Mouse (Mus musculus) 3T3-L1 (cell line): ENCODE data around the gene Scml4.

ENCODE experiments used
- DNase-seq: peaks from one replicate; pipeline ENCODE4 v3.0.0-alpha.2; 2015; ENCODE audit warnings: low read depth, low spot score

Gene Scml4

GRCm38 (mm10) chr10:42950252-42950751 is 90.1 kb downstream of the Scml4 start:
- DNase-seq = no peak

DNA sequence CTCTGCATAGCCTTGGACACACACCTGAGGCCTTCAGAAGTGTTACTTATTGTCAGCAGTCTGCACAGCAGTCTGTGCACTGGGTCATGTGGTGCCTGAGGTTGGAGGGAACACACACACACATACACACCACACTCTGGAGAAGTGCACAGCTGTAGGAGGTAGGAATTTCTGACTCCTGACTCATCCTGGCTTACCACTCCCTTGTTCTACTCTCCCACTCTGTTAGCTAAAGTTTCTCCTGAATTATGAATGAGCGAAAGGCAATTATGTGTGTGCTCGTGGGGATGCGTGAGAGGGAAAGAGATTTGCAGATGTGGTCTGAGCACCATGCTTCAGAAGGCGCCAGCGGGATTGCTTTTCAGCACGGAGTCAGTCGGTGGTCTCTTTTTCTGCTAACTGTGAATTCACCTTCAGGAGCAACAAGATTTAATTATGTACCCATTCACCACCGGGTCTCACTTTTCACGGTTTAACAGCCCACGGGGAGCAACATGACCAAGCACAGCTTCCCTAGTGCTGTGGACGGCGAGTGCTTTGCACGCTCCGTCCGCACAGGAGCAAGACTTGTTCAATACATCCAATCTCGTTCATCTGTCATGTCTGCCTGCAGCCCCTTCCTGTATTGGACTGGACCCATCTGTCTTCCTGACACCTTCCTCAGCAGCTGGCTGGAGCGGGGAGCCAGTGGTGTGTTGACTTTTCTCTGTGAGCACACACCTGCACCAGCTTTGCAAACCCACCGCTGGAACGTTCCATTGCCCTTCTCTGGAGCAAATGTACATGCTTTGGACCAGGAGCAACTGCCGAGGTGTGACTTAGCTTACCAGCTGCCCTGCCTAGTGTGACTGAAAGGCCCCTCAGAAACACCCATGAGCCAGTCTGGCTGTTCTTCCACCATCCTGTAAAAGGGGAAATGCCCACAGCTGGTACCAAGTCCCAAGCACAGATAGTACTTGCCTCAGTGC is 91.2 kb downstream of the Scml4 start:
- peak; percentile 79 for DNase-seq

GRCm38 (mm10) chr10:42952046-42952420 is 91.9 kb downstream of the Scml4 start:
- DNase-seq = no peak

- DNase-seq = no peak
These were observed 93.4 kb downstream of the Scml4 start for GRCm38 (mm10) chr10:42953601-42954000.

- no peak for DNase-seq
These were observed 95.0 kb downstream of the Scml4 start for GRCm38 (mm10) chr10:42955205-42955604.

- peak; percentile 79 for DNase-seq
These were observed 97.9 kb downstream of the Scml4 start for GRCm38 (mm10) chr10:42957881-42958651.

DNA sequence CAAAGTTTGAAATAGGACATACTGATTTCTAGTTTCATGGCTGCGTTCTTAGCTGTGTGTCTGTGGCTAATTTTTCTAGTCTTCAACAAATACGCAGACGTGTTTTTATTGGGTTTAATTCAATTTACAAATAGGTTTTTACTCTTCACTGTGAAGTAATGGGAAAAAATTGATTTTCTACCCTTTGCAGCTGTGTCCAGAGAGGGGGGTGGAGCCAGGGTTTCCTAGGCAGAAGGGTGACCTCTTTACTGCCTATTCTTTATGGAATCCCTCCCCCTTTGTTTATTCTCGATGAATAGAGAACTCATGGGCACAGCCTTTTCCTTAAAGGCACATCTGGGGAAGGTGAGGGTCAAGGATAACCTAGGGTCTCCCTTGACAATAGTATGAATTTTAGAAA is 98.5 kb downstream of the Scml4 start:
- DNase-seq = no peak

DNA sequence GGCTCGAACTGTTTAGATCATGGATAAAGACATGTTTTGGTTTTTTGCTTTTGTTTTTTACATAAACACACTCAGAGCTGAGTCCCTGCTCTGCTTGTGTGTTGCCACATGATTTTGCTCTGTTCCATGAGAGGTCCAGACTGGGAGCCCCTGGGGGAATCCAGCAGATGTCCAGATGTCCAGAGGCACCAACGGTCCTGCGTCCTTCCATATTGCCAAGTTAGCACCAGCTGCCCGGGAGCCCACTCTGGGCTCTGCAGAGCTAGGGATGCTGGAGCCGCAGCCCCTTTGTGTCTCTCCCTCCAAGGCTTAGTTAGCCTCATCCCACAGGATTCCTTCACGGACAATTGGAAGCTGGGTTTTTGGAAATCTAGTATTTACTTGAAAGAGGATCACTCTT is 101.6 kb downstream of the Scml4 start:
- DNase-seq = no peak

- DNase-seq = no peak
These were observed 102.0 kb downstream of the Scml4 start for GRCm38 (mm10) chr10:42962181-42962601.

GRCm38 (mm10) chr10:42962655-42963054 is 102.5 kb downstream of the Scml4 start:
- no peak for DNase-seq

GRCm38 (mm10) chr10:42963061-42963460 is 102.9 kb downstream of the Scml4 start:
- DNase-seq = no peak

DNA sequence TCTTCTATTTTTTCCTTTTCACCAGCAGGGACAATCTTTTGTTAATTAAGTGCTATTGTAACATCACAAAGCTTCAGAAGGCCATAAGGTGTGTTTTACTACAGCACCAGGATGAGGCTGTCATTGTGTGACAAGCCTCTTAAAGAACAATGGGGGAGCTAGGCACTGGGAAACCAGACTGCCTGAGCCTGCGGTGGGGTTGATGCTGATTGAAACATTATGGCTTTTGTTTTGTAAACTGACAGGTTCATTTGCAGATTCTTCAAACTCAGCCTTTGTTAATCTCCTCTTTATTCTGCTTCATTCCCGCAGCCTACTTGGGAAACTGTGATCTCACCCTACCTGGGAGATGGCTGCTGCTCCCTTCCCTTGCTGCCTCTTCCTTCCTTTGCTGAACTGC is 108.2 kb downstream of the Scml4 start:
- DNase-seq = no peak

DNA sequence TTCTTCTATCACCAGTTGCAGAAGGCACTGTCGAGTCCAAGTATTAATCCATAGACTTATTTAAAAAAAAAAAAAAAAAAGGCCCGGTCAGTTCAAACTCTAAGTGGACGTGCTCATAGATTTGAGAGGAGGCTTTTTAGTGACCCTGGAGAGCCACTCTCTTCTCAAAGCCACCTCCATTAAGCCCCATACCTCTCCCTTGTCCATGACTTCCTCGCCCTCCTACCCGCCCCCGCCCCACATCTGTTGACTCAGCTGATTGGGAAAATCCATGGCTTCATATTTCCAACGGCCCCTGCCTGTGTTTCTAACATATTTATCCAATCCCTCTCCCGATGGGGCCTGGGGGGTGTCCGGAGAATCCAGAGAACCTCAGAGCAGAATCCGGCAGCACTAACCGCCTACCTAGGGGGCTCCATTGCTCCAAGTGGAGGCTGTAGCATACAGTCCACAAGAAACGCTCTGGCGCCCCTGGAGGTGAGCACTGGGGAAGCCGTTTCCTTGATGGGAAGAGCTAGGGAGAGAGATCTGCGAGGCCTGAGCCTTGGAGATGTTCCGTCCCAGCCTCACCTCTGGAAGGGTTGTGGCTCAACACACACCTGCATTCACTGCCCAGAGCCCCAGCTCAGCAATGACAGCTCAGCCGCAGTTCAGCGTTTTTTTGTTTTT is 112.5 kb downstream of the Scml4 start:
- DNase-seq = peak; percentile 39

GRCm38 (mm10) chr10:42973537-42973936 is 113.4 kb downstream of the Scml4 start:
- DNase-seq = no peak

- no peak for DNase-seq
These were observed 116.4 kb downstream of the Scml4 start for GRCm38 (mm10) chr10:42976577-42976976.

- no peak for DNase-seq
These were observed 118.2 kb downstream of the Scml4 start for GRCm38 (mm10) chr10:42978346-42978745.

DNA sequence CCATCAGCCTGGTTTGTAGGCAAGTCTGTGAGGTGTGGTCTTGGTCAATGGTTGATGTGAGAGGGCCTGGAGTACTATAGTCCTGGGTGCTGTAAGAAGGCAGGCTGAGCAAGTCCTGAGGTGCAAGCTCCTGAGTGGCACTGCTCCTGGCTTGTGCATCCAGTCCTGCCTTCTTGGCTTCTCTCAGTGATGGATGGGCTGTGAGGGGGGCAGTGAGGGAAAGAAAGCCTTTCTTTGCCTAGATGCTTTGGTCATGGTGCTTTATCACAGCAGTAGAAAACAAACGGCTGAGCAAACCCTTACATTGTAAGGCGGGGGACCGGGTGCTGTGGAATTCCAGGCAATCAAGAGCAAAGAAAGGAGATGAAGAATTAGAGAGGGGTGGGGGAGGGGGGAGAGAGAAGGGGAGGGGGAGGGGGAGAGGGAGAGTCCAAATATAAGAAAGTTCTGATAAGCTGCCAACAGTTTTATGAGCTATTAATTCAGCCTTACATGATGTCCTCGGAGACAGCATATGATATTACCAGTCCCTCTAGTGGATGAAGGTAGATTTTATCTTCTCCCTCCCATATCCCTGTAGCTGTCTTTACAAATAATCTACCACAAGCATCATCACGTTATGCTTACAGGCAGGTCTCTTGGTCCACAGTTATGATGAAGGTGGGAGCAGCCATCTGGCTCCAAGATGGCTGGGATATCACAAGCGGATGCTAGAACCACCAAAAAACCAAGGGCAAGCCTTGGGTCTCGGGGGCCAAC is 121.0 kb downstream of the Scml4 start:
- DNase-seq = no peak

DNA sequence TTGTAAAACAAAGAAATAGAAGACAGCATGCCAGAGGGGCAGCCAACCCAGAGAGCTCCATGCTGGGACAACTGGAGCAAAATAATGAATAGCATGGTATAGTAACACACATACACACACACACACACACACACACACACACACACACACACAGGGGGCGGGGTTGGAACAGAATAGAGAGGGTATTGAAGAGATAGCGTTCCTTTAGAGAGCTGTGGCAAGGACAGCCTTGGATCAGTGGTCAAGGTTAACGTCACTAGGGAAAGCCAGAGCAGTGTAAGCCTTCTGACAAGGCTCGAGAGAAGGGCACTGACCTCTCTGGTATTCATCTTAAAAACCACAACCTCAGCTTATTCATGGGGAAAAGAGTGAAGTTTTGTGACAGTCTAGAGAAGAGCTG is 124.7 kb downstream of the Scml4 start:
- no peak for DNase-seq

DNA sequence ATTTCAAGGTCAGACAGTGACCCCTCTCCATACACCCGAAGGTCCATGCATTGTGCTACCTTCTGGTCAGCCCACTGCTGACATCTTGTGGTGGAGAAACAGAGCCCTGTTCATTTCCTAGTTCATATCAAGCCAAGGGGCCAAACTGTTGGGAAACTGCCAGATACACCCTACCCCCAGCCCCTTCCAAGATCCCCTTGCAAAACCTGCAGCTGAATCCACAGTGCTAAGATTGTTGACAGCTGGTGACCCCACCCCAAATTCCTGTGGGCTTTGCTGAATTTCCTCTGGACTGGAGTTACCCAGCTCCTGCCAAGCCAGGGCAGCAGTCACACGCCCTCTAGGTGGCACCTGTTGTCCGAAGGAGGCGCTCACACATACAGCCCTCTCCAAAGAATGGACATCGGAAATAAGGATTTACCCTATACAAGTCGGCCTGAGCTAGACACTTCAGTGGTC is 127.5 kb downstream of the Scml4 start:
- DNase-seq = peak; percentile 46

DNA sequence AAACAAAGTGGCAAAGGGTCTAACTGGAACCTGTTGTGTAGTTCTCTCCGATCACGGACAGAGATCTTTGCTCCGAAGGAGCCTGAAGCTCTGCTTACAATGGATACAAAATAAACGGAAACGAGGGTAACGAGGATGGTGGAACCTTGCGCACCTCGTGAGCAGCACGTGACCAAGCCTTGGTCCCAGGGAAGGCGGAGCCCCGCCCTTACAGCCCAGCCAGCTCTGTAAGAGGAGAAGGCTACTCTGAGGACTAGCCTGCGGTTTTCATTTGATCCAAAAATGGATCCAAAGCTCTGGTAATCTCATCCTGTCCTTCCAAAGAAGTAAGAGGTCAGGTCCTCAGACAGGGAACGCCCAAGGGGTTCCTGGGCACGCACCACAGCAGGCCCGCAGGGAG is 128.5 kb downstream of the Scml4 start:
- DNase-seq = no peak

DNA sequence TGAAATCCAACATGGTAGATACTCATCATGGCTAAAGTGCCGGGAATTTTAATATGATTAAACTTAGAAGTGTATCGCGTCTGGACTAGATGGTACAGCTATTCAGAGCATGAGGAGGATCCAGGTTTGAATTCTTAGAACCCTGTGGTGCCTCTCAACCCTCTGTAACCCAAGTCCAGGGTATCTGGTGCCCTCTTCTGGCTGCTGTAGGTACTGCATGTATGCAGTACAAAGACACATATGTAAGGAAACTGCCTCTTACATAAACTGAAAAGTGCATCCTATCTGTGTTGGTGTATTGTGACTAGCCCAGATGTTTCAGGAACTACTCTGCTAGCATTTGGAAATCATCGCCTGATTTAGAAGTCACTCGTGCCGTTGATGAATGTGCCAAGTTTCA is 129.7 kb downstream of the Scml4 start:
- peak; percentile 79 for DNase-seq
